Mouse (Mus musculus) stomach, embryonic 15.5 days (tissue): Measurements from ENCODE around the gene Atp10b. TPM values are rescaled to one million over a fixed set of nuclear protein-coding genes. Genes with fewer than 3 reads are reported as not detected.

ENCODE experiments used
- ATAC-seq: fragments of 200-750 bp; cut with Nextera tagmentation; 2 replicates; pipeline ENCODE4 v1.8.0; 2017; ENCODE audit warnings: low read depth, moderate number of reproducible peaks, moderate TSS enrichment; ENCODE audit not compliant: insufficient read depth, low FRiP score
- H3K27ac ChIP-seq: fragments of 300-500 bp; sonication (generic); 2 replicates; pipeline ENCODE4 v1.5.1; 2015; ENCODE audit warnings: mild to moderate bottlenecking, inconsistent platforms
- H3K27me3 ChIP-seq: fragments of 300-500 bp; sonication (generic); replicated peaks from 2 replicates; pipeline ENCODE4 v1.6.1; 2015; ENCODE audit warnings: inconsistent platforms
- H3K36me3 ChIP-seq: fragments of 300-500 bp; sonication (generic); 2 replicates; pipeline ENCODE4 v1.6.1; 2015; ENCODE audit warnings: inconsistent platforms
- H3K4me1 ChIP-seq: fragments of 300-500 bp; sonication (generic); 2 replicates; pipeline ENCODE4 v1.6.1; 2015; ENCODE audit warnings: inconsistent platforms
- H3K4me2 ChIP-seq: fragments of 300-500 bp; sonication (generic); 2 replicates; pipeline ENCODE4 v1.6.1; 2015; ENCODE audit warnings: mild to moderate bottlenecking, inconsistent platforms
- H3K4me3 ChIP-seq: fragments of 300-500 bp; sonication (generic); replicated peaks from 2 replicates; pipeline ENCODE4 v1.5.1; 2015; ENCODE audit warnings: inconsistent platforms
- H3K9ac ChIP-seq: fragments of 300-500 bp; sonication (generic); 2 replicates; pipeline ENCODE4 v1.6.1; 2015; ENCODE audit warnings: inconsistent platforms
- H3K9me3 ChIP-seq: fragments of 300-500 bp; sonication (generic); 2 replicates; pipeline ENCODE4 v1.6.1; 2016; ENCODE audit warnings: inconsistent platforms
- WGBS: fragments of 180-500 bp; shearing (Covaris S2); methylation state at CpG from one replicate; pipeline ENCODE4 v1.1.7; 2015; 5-methylcytosine and 5-hydroxymethylcytosine counted together
- polyA plus RNA-seq: library from polyadenylated mRNA; unstranded; fragments of >200 nt; fragmentation: Nextera tagmentation; extraction: Ambion mirVana; gene quantifications from 2 replicates; pipeline ENCODE4 v1.2.1, GENCODE M21; 2015

Atp10b gene
- polyA plus RNA-seq, 1 experiment from 2014 or later = 2.1 TPM

- Histone ChIP-seq H3K4me1 (no peaks in the 10 kb centered on the region), H3K36me3 (no peaks in the 10 kb centered on the region), H3K27me3 (no peaks in the 10 kb centered on the region), H3K9ac (no peak overlapping the region), H3K9me3 (no peaks in the 10 kb centered on the region), H3K4me3 (no peak overlapping the region), H3K27ac (no peak overlapping the region), H3K4me2 (no peak overlapping the region)
- WGBS = 45% methylated on average over 9 of the region's 9 CpGs
- ATAC-seq = no peak
Observed at GRCm38 (mm10) chr11:43160188-43160942, 10.7 kb downstream of the Atp10b start.

GRCm38 (mm10) chr11:43170601-43171000 is 20.9 kb downstream of the Atp10b start:
- no peak for ATAC-seq
- no peaks in the 10 kb centered on the region for H3K36me3 ChIP-seq
- no peaks in the 10 kb centered on the region for H3K9me3 ChIP-seq
- H3K4me3 ChIP-seq = no peak overlapping the region
- H3K27me3 ChIP-seq = no peaks in the 10 kb centered on the region
- H3K4me1 ChIP-seq = no peaks in the 10 kb centered on the region
- H3K27ac ChIP-seq = no peak overlapping the region
- H3K9ac ChIP-seq = no peak overlapping the region
- no peak overlapping the region for H3K4me2 ChIP-seq
- WGBS = 70% methylated on average over 2 of the region's 2 CpGs

DNA sequence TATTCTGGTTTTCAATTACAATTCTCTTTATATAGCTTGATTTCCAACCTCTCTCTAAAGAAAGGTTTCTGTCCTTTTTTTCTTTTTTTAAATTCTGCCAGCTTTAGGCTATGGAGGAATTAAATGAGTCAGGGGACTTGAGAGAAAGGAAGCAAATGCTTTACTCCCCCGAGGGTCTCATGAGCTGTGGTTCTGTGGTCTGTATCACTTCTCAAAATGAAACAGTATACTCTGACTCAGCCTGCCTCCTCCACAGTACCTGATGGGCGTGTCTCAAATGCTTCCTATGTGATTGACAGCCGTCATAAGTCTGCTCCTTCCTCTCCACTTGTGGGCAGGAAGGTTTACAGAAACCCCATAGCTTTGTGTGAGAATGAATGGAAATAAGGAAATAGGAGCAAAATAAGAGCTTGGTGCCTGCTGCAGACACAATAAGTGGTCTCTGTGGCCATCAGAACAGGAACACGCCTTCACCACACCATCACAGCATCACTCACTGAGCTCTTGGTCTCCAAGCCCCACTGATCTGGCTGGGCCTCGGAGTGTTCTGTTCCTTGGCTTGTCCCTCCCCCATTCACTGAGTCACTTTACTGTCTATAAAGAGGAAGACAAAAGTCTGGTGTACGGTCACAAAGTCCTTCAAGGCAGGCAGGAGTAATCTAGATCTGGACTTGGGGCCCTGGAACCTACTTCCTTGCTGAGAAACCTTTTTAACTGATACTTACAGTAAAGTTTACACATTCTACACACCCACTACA is 24.9 kb downstream of the Atp10b start:
- Histone ChIP-seq H3K36me3 (no peaks in the 10 kb centered on the region), H3K9ac (no peak overlapping the region), H3K4me3 (no peak overlapping the region), H3K27ac (no peak overlapping the region), H3K27me3 (no peaks in the 10 kb centered on the region), H3K9me3 (no peaks in the 10 kb centered on the region), H3K4me1 (no peaks in the 10 kb centered on the region), H3K4me2 (no peak overlapping the region)
- 68% methylated on average over 6 of the region's 6 CpGs for WGBS
- ATAC-seq = peak; percentile 50; the same call in 1 of the 2 replicates

- no peaks in the 10 kb centered on the region for H3K9me3 ChIP-seq
- H3K36me3 ChIP-seq = no peaks in the 10 kb centered on the region
- no peak overlapping the region for H3K9ac ChIP-seq
- no peak for ATAC-seq
- H3K4me1 ChIP-seq = no peaks in the 10 kb centered on the region
- H3K27ac ChIP-seq = no peak overlapping the region
- H3K4me2 ChIP-seq = no peak overlapping the region
- 41% methylated on average over 2 of the region's 2 CpGs for WGBS
- H3K27me3 ChIP-seq = no peaks in the 10 kb centered on the region
- no peak overlapping the region for H3K4me3 ChIP-seq
Observed at GRCm38 (mm10) chr11:43182401-43182800, 32.7 kb downstream of the Atp10b start.

GRCm38 (mm10) chr11:43182816-43183215 is 33.1 kb downstream of the Atp10b start:
- Histone ChIP-seq H3K36me3 (no peaks in the 10 kb centered on the region), H3K9ac (no peak overlapping the region), H3K4me1 (no peaks in the 10 kb centered on the region), H3K27ac (no peak overlapping the region), H3K4me2 (no peak overlapping the region), H3K27me3 (no peaks in the 10 kb centered on the region), H3K4me3 (no peak overlapping the region), H3K9me3 (no peaks in the 10 kb centered on the region)
- no peak for ATAC-seq
- WGBS = 52% methylated on average over 1 of the region's 1 CpGs

- WGBS = 82% methylated on average over 4 of the region's 4 CpGs
Observed at GRCm38 (mm10) chr11:43183457-43183856, 33.8 kb downstream of the Atp10b start.

GRCm38 (mm10) chr11:43186291-43186690 is 36.6 kb downstream of the Atp10b start:
- H3K9ac ChIP-seq = no peak overlapping the region
- no peak overlapping the region for H3K27ac ChIP-seq
- ATAC-seq = no peak
- no peak overlapping the region for H3K4me2 ChIP-seq
- H3K27me3 ChIP-seq = no peaks in the 10 kb centered on the region
- H3K4me1 ChIP-seq = no peaks in the 10 kb centered on the region
- H3K9me3 ChIP-seq = no peaks in the 10 kb centered on the region
- WGBS = 56% methylated on average over 6 of the region's 6 CpGs
- no peak overlapping the region for H3K4me3 ChIP-seq
- H3K36me3 ChIP-seq = no peaks in the 10 kb centered on the region

More at GRCm38 (mm10) chr11:43183457-43183856, 33.8 kb downstream of the Atp10b start:
- Histone ChIP-seq H3K27ac (no peak overlapping the region), H3K27me3 (no peaks in the 10 kb centered on the region), H3K9ac (no peak overlapping the region), H3K4me3 (no peak overlapping the region), H3K36me3 (no peaks in the 10 kb centered on the region), H3K4me1 (no peaks in the 10 kb centered on the region), H3K9me3 (no peaks in the 10 kb centered on the region), H3K4me2 (no peak overlapping the region)
- ATAC-seq = no peak

GRCm38 (mm10) chr11:43189817-43190593 is 40.3 kb downstream of the Atp10b start:
- WGBS = 83% methylated on average over 3 of the region's 3 CpGs
- no peak overlapping the region for H3K9ac ChIP-seq
- no peaks in the 10 kb centered on the region for H3K9me3 ChIP-seq
- H3K27ac ChIP-seq = no peak overlapping the region
- H3K4me1 ChIP-seq = no peaks in the 10 kb centered on the region
- H3K36me3 ChIP-seq = no peaks in the 10 kb centered on the region
- no peaks in the 10 kb centered on the region for H3K27me3 ChIP-seq
- H3K4me2 ChIP-seq = no peak overlapping the region
- no peak overlapping the region for H3K4me3 ChIP-seq
- ATAC-seq = no peak

GRCm38 (mm10) chr11:43198811-43199210 is 49.1 kb downstream of the Atp10b start:
- no peaks in the 10 kb centered on the region for H3K9me3 ChIP-seq
- H3K27ac ChIP-seq = no peak overlapping the region
- no peaks in the 10 kb centered on the region for H3K36me3 ChIP-seq
- 50% methylated on average over 2 of the region's 2 CpGs for WGBS
- H3K9ac ChIP-seq = no peak overlapping the region
- no peak overlapping the region for H3K4me2 ChIP-seq
- ATAC-seq = no peak
- no peak overlapping the region for H3K4me3 ChIP-seq
- no peaks in the 10 kb centered on the region for H3K4me1 ChIP-seq
- no peaks in the 10 kb centered on the region for H3K27me3 ChIP-seq

GRCm38 (mm10) chr11:43199358-43199757 is 49.7 kb downstream of the Atp10b start:
- no peak overlapping the region for H3K4me2 ChIP-seq
- H3K4me1 ChIP-seq = no peaks in the 10 kb centered on the region
- H3K4me3 ChIP-seq = no peak overlapping the region
- H3K9ac ChIP-seq = no peak overlapping the region
- no peak overlapping the region for H3K27ac ChIP-seq
- H3K36me3 ChIP-seq = no peaks in the 10 kb centered on the region
- H3K27me3 ChIP-seq = no peaks in the 10 kb centered on the region
- ATAC-seq = no peak
- H3K9me3 ChIP-seq = no peaks in the 10 kb centered on the region

- H3K36me3 ChIP-seq = no peaks in the 10 kb centered on the region
- ATAC-seq = no peak
- WGBS = 96% methylated on average over 2 of the region's 2 CpGs
Observed at GRCm38 (mm10) chr11:43200089-43200488, 50.4 kb downstream of the Atp10b start.

DNA sequence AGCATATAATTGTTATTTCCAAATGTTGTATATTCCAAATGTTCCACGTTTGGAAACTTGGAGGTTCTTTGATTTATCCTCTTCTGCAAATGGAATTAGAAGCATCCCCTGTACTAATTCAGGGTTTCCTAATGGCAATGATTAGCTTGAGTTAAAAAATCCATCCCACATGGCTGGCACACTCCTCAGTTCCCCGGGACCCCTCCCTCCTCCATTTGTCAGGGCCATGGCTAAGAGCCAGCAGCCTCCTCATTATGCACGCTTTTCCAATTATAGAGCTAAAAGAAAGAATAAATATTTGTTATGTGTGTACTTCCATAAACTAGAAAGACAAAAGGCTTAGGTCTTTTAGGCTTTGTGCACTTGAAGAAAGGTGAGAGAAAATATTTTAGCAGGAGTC is 53.9 kb downstream of the Atp10b start:
- no peaks in the 10 kb centered on the region for H3K9me3 ChIP-seq
- H3K27ac ChIP-seq = no peak overlapping the region
- no peak for ATAC-seq
- no peak overlapping the region for H3K4me2 ChIP-seq
- no peaks in the 10 kb centered on the region for H3K4me1 ChIP-seq
- 55% methylated on average over 3 of the region's 3 CpGs for WGBS
- H3K27me3 ChIP-seq = no peaks in the 10 kb centered on the region
- no peak overlapping the region for H3K4me3 ChIP-seq
- H3K36me3 ChIP-seq = no peaks in the 10 kb centered on the region
- no peak overlapping the region for H3K9ac ChIP-seq

More at GRCm38 (mm10) chr11:43200089-43200488, 50.4 kb downstream of the Atp10b start:
- H3K9ac ChIP-seq = no peak overlapping the region
- no peaks in the 10 kb centered on the region for H3K9me3 ChIP-seq
- H3K27ac ChIP-seq = no peak overlapping the region
- H3K4me2 ChIP-seq = no peak overlapping the region
- H3K27me3 ChIP-seq = no peaks in the 10 kb centered on the region
- H3K4me3 ChIP-seq = no peak overlapping the region
- H3K4me1 ChIP-seq = no peaks in the 10 kb centered on the region
